Mouse (Mus musculus) bone marrow, adult 2 months (tissue): ENCODE measurements at regions not wholly inside any gene's neighbourhood (a gene's known extent, or its start where the extent isn't known, plus 50 kb on each side); places are given as distances from the start of the nearest gene placed in this dataset.

Source experiments
- CTCF ChIP-seq: fragments of 200-500 bp; IDR thresholded peaks from 2 replicates; pipeline ENCODE4 v1.5.1; 2011; ENCODE audit warnings: low read length, control low read depth; ENCODE audit not compliant: control insufficient read depth, insufficient read depth
- POLR2A ChIP-seq: fragments of 200-500 bp; IDR thresholded peaks from 2 replicates; pipeline ENCODE4 v1.6.1; 2011; ENCODE audit warnings: low read depth, mild to moderate bottlenecking, control low read depth, low read length, borderline replicate concordance; ENCODE audit not compliant: control insufficient read depth

- TF ChIP-seq CTCF (peak; percentile 60), POLR2A (no peak)
Observed at GRCm38 (mm10) chr1:13050140-13050775, 1636.4 kb downstream of the A830018L16Rik start.
